Mouse (Mus musculus): ENCODE data around the gene Cped1.

The Cped1 gene

GRCm38 (mm10) chr6:22292056-22292455 lies 306.3 kb downstream of the Cped1 start:
- no peak for DNase-seq (ENCODE audit: low spot score in 2 of 2)

DNA sequence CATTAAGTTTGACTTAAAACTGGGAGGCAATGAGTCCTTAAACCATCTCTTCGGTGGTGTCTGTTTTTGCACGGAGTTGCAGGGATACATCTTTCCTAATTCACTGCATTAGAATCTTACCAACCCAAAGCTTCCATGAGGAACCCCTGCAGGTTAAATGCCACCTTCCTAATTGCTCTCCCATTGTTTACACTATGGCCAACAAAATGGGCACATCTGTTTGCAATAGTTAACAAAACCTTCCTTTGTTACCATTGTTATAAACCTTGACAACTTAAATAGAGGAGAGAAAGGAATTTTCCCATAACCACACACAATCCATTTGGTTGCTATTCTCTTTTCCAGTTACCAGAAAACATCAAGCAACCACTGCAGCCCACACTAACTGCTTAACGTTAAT lies 308.2 kb downstream of the Cped1 start:
- no peak for DNase-seq (ENCODE audit: low spot score in 2 of 2)

- DNase-seq (ENCODE audit: low spot score in 2 of 2): no peak
These were observed 311.3 kb downstream of the Cped1 start for GRCm38 (mm10) chr6:22297028-22297427.

GRCm38 (mm10) chr6:22298059-22298458 lies 312.3 kb downstream of the Cped1 start:
- DNase-seq (ENCODE audit: low spot score in 2 of 2): no peak

All from left cerebral cortex, adult 9 months (tissue).